Mouse (Mus musculus) kidney, postnatal 10 days (tissue): ENCODE data around the gene Bcl2l13.
A peak's percentile ranks its signal among the peaks of the same experiment; 100 is the strongest.
"Not testable (repeated sequence)": the region's sequence is repeated elsewhere in the genome, so short reads cannot be mapped to it uniquely, and the experiment has no call there.

ENCODE experiments used
- DNase-seq: peaks from one replicate; pipeline ENCODE4 v3.0.0; 2021; ENCODE audit warnings: mixed read lengths

The Bcl2l13 gene

DNA sequence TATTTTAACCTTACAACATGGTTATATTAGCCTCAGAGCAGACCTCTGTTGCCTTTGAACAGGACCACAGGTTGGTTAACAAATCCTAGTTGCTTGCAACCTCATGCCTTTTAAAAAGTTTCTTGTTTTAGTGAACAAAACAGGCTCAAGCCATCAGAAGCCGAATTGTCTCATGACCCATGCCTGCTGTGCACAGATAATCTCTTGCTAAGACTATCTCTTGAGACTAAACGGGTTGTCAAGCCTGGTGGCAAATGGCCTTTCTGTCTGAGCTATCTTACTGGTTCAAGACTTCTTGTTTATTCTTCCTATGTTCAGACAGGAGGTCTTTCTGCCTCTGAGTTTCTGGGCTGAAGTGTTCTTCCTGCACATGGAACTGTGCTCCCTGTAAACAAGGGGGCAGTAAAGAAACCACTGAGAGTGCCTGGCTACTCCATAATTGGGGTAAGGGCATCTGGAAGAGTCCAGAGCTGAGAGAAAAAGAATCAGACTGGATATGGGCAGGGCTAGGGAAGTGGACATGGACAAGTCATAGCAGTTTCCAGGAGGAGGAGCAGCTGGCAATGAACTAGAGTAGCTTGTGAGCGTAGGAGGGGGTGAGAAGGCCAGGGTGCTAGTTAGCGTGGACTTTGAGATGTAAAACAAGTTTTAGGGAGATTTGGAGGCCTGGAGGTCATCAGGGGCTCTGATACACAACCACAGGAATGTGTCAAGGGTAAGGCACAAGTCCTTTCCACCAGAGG lies 5.0 kb upstream of the Bcl2l13 start:
- DNase-seq = no peak

DNA sequence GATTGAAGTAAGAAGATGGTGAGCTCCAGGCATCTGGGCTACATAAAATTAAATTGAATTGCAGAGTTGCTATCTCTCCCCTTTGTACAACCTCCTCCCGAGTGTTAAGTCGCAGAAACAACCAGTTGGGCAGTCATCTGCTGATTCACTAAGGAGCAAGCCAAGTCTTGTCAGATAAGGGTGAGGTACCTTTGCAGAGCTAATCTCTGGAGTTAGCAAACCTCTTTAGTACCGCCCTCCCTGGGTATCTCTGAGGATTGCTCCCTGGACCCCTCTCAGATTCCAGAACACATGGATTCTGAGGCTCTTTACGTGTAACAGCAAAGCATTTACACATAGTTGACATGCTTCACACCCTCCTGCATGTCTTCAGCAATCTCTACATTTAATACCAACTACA lies 3.9 kb upstream of the Bcl2l13 start:
- no peak for DNase-seq

- DNase-seq = no peak
Measured at GRCm38 (mm10) chr6:120834766-120835321, 1.2 kb upstream of the Bcl2l13 start.

DNA sequence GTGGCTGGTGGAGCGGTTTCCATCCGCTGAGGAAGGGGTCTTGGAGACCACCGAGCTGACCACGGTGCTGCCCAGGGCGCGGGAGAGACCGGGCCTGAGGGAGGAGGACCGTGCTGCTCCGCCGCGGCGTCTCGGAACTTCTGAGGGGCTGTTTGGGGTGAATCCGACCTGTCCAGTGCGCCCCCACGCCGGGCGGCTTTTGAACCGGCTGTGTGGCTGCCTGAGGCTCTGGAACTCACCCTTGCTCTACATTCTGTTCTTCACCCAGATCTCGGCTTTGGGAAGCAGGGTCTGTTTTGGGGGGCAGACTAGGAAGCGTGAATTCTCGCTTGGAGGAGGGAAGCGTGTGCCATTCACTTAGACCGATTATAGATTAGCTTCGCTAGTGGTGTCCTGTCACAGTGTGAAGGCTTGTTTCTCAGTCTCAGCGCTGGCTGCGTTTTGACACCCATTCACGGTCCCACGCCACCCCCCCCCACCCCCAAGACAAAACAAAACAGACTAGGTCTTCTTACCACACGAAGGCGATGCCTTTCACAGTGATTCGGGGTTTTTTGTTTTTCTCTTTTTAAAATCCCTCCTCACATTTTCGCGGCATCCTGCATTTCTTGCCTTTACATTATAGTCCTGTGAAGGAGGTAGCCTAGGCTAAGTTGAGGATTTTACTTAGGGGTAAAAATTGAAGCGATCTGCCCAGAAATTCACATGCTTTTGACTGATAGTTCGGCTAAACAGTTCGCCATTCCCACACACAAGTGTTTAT lies 558 bp downstream of the Bcl2l13 start:
- DNase-seq = peak; percentile 64

- DNase-seq = no peak
Measured at GRCm38 (mm10) chr6:120837152-120837530, 1.1 kb downstream of the Bcl2l13 start.

- no peak for DNase-seq
Measured at GRCm38 (mm10) chr6:120840258-120840657, 4.2 kb downstream of the Bcl2l13 start.

DNA sequence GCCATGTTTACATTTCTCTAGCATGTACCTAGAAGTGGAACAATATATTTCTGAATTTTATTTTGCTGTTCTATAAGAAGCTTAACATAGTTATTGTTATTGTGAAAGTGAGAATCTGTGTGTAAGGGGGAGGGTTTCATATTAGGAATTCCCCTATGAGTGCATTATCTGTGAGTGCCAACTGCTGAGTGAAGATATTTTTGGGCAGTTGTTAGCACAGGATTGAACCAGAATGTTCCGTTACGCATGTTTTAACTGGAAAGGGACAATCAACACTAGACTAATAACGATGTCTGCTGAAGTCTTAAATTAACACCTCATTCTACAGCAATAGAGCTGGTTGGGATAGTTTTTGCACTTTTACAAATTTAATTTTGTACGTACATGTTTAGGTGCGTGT lies 5.7 kb downstream of the Bcl2l13 start:
- DNase-seq = no peak

GRCm38 (mm10) chr6:120850720-120851119 lies 14.7 kb downstream of the Bcl2l13 start:
- not testable (repeated sequence) for DNase-seq

GRCm38 (mm10) chr6:120854413-120854812 lies 18.4 kb downstream of the Bcl2l13 start:
- peak; percentile 49 for DNase-seq

DNA sequence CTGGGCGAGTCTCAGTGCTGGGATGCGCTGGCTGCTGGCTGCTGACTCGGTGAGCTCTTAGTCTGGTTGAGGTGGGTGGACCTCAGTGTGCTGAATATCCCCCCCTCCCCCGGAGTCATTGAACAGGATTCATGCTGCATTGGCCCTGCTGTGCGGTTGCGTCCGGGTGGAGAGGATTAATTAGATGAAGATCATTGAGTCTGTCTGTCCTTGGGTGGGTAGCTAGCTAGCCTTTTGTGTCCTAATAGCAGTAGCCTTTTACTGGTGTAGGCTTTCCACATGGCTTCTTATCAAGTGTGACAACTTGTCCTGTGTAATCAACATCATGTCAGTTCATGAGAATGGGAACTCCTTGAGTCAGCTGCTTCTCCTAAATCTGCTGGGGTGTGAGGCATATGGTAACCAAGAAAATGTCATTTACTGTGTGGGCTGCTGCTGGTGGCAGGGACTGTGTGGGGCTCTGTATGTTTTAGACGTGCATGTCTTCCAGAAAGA lies 22.3 kb downstream of the Bcl2l13 start:
- DNase-seq = no peak

- no peak for DNase-seq
Measured at GRCm38 (mm10) chr6:120860079-120860478, 24.1 kb downstream of the Bcl2l13 start.

DNA sequence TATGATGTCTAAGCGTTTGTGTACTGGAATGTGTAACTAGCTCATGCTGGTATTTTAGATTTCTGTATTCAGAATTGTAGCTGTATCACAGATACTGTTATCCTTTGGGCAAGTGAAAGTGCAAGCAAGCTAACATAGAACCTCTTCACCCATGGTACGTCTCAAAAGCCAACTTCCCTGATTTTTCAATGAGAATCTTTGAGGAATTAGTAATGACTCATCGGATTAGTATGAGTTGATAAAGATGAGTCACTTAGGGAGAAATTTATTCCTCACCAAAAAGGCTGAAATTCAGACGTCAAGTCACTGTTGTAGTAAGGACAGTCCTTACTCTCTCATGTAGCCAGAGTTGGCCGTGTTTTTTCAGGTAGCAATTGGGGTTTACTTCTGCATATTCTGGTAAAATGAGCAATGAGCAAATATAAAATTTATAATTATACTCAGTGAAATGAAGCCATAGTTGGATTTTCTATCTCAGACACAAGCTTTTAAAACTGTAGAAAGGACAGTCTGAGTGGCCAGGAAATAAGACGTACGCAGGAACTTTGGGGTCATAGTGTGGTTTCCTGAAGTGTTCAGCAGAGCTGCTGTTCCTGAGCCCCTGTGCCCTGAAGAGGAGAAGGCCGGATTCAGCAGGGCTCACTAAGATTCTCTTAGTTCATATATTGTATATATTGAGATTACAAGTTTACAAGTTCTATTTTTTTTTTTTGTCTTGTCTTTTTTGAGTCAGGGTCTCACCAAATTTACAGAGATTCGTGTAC lies 30.2 kb downstream of the Bcl2l13 start:
- no peak for DNase-seq

- no peak for DNase-seq
Measured at GRCm38 (mm10) chr6:120868824-120869223, 32.8 kb downstream of the Bcl2l13 start.

DNA sequence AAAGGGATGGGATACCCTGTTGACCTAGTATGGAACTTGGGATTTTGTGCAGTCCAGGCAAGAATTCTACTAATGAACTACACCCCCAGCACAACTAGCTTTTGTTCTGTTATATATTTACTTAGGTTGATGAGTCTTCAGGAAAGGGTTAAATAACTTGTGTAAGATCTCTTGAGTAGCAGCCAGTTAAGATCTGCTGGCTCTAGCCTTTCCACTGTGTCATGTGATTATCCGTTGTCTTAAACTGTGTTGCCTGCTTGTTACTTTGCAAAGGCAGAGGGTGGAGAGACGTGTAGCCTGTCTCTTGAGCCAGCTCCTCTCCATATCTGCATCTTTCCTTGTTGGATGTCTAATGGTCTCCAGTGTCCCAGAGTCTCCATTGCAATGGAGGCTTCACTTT lies 35.3 kb downstream of the Bcl2l13 start:
- DNase-seq = no peak

DNA sequence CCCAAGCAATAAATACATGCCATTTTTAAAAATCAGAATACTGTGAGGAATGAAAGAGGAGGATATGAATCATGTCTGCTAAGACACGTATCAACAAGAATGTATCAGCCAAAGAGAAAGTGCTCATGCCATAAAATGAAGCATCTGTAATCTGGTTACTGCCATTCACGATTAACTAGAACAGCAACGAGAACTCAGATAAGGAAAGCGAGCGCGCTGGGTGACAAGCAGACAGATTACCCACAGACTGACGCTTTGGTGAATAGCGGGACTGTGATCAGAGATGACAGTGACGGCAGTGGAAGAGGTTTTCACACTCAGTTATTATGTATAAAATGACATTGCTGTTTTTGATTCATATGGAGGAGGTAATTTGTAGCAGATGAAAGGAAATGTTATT lies 37.9 kb downstream of the Bcl2l13 start:
- no peak for DNase-seq

- DNase-seq = no peak
Measured at GRCm38 (mm10) chr6:120879046-120879445, 43.0 kb downstream of the Bcl2l13 start.

DNA sequence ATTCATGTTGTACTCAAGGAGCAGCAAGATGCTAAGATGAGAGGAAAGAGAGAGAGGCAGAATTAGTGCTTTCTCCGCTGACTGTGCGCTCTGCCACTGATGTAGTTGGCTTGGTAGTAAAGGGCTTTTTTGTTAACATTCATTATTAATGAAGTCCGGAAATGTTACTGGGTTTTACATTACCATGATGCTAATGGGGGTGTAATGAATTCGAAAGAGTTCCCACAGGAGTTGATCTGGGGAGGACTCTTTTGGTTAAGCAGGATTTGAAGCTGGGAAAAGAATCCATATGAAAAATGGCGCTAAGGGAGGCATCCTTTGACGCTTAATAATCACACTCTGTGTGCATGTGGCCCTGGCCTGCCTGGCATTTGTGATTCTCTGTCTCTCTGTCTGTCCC lies 48.4 kb downstream of the Bcl2l13 start:
- DNase-seq = no peak

DNA sequence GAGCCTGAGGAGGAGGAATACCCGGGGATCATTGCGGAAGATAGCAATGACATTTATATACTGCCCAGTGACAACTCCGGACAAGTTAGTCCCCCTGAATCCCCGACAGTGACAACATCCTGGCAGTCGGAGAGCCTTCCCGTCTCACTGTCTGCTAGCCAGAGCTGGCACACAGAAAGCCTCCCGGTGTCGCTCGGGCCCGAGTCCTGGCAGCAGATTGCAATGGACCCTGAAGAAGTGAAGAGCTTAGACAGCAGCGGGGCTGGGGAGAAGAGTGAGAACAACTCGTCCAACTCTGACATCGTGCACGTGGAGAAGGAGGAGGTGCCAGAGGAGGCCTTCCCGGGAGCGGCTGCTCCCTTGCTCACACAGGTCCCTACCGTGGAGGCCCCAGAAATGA lies 50.7 kb downstream of the Bcl2l13 start:
- no peak for DNase-seq

- DNase-seq = no peak
Measured at GRCm38 (mm10) chr6:120894089-120894488, 58.1 kb downstream of the Bcl2l13 start.

- DNase-seq = no peak
Measured at GRCm38 (mm10) chr6:120894524-120894923, 58.5 kb downstream of the Bcl2l13 start.

DNA sequence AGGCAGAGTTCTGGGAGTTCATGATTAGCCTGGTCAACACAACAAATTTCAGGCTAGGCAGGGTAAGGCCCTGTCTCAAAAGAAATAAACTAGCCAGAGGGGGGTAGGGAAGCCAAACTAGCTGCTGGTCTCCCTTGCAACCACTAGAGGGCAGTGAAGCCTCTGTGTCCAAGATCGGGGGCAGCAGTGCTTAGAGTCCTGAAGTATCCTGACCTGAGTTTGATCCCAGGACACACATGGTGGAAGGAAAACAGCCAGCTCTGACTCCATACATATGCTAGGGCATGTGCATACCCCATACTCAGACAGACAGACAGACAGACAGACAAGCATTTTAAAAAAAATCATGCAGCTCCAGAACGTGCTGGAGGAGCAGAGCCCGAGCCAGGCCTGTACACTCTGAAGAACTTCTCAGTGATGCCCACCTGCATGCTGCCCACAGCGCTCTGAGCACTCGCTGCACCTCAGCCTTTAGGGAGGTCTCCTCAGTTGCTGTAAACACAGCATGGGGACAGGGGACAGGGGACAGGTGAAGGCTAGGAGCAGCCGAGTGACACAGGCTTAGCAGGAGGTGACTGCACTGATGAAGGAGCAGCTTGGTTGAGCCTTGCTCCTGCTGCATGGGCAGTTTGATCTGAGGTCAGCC lies 62.3 kb downstream of the Bcl2l13 start:
- peak; percentile 55 for DNase-seq

GRCm38 (mm10) chr6:120901776-120902645 lies 66.0 kb downstream of the Bcl2l13 start:
- no peak for DNase-seq
